Mouse (Mus musculus) heart, postnatal 0 days (tissue): Measurements from ENCODE around the gene BC048403. TPM values are rescaled to one million over a fixed set of nuclear protein-coding genes. Genes with fewer than 3 reads are reported as not detected.

Experiments used
- ATAC-seq: fragments of 200-750 bp; cut with Nextera tagmentation; 2 replicates; pipeline ENCODE4 v1.8.0; 2017; ENCODE audit warnings: low read depth, moderate number of reproducible peaks, moderate library complexity; ENCODE audit not compliant: insufficient read depth
- DNase-seq: peaks from one replicate; pipeline ENCODE4 v3.0.0-alpha.2; 2016; ENCODE audit warnings: low spot score
- H3K27ac ChIP-seq: fragments of 300-500 bp; sonication (generic); 2 replicates; pipeline ENCODE4 v1.5.1; 2014; ENCODE audit warnings: low read depth, mild to moderate bottlenecking
- H3K27me3 ChIP-seq: fragments of 300-500 bp; sonication (generic); 2 replicates; pipeline ENCODE4 v1.6.1; 2014; ENCODE audit warnings: low read length, mixed read lengths; ENCODE audit not compliant: control insufficient read depth, insufficient read depth
- H3K36me3 ChIP-seq: fragments of 300-500 bp; sonication (generic); replicated peaks from 2 replicates; pipeline ENCODE4 v1.6.1; 2014; ENCODE audit warnings: low read length, mixed read lengths; ENCODE audit not compliant: control insufficient read depth, insufficient read depth
- H3K4me1 ChIP-seq: fragments of 300-500 bp; sonication (generic); 2 replicates; pipeline ENCODE4 v1.6.1; 2014; ENCODE audit warnings: antibody characterized with exemption; ENCODE audit not compliant: control insufficient read depth, insufficient read depth
- H3K4me2 ChIP-seq: fragments of 300-500 bp; sonication (generic); 2 replicates; pipeline ENCODE4 v1.6.1; 2014; ENCODE audit warnings: low read depth, mild to moderate bottlenecking, low read length, moderate library complexity
- H3K4me3 ChIP-seq: fragments of 300-500 bp; sonication (generic); 2 replicates; pipeline ENCODE4 v1.5.1; 2014; ENCODE audit warnings: low read depth, low read length
- H3K9ac ChIP-seq: fragments of 300-500 bp; sonication (generic); replicated peaks from 2 replicates; pipeline ENCODE4 v1.6.1; 2014; ENCODE audit warnings: low read depth, low read length, mixed read lengths
- H3K9me3 ChIP-seq: fragments of 300-500 bp; sonication (generic); replicated peaks from 2 replicates; pipeline ENCODE4 v1.6.1; 2016; ENCODE audit warnings: low read length; ENCODE audit not compliant: control insufficient read depth
- CTCF ChIP-seq: IDR thresholded peaks from 2 replicates; pipeline ENCODE4 v1.5.1; 2016; ENCODE audit warnings: antibody characterized with exemption, control low read depth, low read depth
- EP300 ChIP-seq: IDR thresholded peaks from 2 replicates; pipeline ENCODE4 v1.6.1; 2016; ENCODE audit warnings: antibody characterized with exemption, low read depth
- WGBS: fragments of 180-500 bp; shearing (Covaris S2); extraction: QIAGEN DNeasy Blood & Tissue Kit; methylation state at CpG from one replicate; pipeline ENCODE4 v1.1.7; 2014; 5-methylcytosine and 5-hydroxymethylcytosine counted together
- polyA plus RNA-seq: library from polyadenylated mRNA; unstranded; fragments of >200 nt; fragmentation: Nextera tagmentation; extraction: Ambion mirVana; gene quantifications from 2 replicates; pipeline ENCODE4 v1.2.1, GENCODE M21; 2015
- total RNA-seq: library from RNA; depleted of rRNA; stranded (reverse); fragments of >200 nt; gene quantifications from 2 replicates; pipeline ENCODE4 v1.2.3, GENCODE M21; 2014; ENCODE audit warnings: low replicate concordance; rRNA removed

The BC048403 gene
- 1.5 and 1.7 TPM in 2 replicates for total RNA-seq
- 1.1 and 1.2 TPM in 2 replicates for polyA plus RNA-seq

- Histone ChIP-seq H3K4me1 (0 out of 2 replicates have a peak, but pooled peaks cover 8% of the 10 kb centered on the region), H3K4me2 (peak within 1 kb of the TSS; percentile 100), H3K9me3 (no peaks in the 10 kb centered on the region), H3K27ac (no peak within 1 kb of the TSS), H3K27me3 (no peaks in the 10 kb centered on the region), H3K4me3 (peak within 1 kb of the TSS; percentile 90), H3K9ac (peak within 1 kb of the TSS; percentile 74), H3K36me3 (no peaks in the 10 kb centered on the region)
- DNase-seq (peak; percentile 71), ATAC-seq (peak; percentile 89)
- TF ChIP-seq CTCF (no peak), EP300 (no peak)
- WGBS = under 1% methylated on average over 67 of the region's 68 CpGs
These were observed at the start of gene BC048403 for GRCm38 (mm10) chr10:121739548-121740505. TSS of gene BC048403 (plus strand) at chr10:121739937.

- Histone ChIP-seq H3K27ac (no peak overlapping the region), H3K9ac (no peak overlapping the region), H3K36me3 (no peaks in the 10 kb centered on the region), H3K4me3 (peak overlapping the region; percentile 29), H3K27me3 (no peaks in the 10 kb centered on the region), H3K4me2 (peak overlapping the region; percentile 46), H3K9me3 (no peaks in the 10 kb centered on the region), H3K4me1 (no peaks in the 10 kb centered on the region)
- DNase-seq (no peak), ATAC-seq (no peak; the same call in 1 of the 2 replicates)
- TF ChIP-seq EP300 (no peak), CTCF (no peak)
- 38% methylated on average over 18 of the region's 18 CpGs for WGBS
These were observed 46.7 kb upstream of the BC048403 start for GRCm38 (mm10) chr10:121692944-121693579.

DNA sequence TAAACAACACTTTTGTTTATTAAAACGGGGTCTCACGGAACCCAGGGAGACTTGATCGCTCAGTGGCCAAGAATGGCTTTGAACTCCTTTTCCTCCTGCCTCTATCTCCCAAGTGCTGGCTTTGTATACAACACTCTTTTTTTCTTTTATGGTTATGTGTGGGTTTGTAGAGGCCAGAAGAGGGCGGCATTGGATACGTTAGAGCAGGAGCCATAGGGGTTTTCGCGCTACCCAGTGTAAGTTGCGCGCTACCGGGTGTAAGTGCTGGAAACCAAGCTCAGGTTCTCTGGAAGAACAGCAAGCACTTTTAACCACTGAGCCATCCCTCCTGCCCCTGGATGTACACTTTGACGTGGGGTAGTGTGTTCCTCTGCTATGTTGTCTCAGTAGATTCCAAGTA is 45.2 kb upstream of the BC048403 start:
- no peak for TF ChIP-seq EP300
- no peak for TF ChIP-seq CTCF
- Histone ChIP-seq H3K4me1 (no peaks in the 10 kb centered on the region), H3K4me2 (no peak overlapping the region), H3K27ac (no peak overlapping the region), H3K9me3 (no peaks in the 10 kb centered on the region), H3K27me3 (no peaks in the 10 kb centered on the region), H3K4me3 (no peak overlapping the region), H3K36me3 (no peaks in the 10 kb centered on the region), H3K9ac (no peak overlapping the region)
- DNase-seq (no peak), ATAC-seq (no peak)
- 83% methylated on average over 11 of the region's 11 CpGs for WGBS

DNA sequence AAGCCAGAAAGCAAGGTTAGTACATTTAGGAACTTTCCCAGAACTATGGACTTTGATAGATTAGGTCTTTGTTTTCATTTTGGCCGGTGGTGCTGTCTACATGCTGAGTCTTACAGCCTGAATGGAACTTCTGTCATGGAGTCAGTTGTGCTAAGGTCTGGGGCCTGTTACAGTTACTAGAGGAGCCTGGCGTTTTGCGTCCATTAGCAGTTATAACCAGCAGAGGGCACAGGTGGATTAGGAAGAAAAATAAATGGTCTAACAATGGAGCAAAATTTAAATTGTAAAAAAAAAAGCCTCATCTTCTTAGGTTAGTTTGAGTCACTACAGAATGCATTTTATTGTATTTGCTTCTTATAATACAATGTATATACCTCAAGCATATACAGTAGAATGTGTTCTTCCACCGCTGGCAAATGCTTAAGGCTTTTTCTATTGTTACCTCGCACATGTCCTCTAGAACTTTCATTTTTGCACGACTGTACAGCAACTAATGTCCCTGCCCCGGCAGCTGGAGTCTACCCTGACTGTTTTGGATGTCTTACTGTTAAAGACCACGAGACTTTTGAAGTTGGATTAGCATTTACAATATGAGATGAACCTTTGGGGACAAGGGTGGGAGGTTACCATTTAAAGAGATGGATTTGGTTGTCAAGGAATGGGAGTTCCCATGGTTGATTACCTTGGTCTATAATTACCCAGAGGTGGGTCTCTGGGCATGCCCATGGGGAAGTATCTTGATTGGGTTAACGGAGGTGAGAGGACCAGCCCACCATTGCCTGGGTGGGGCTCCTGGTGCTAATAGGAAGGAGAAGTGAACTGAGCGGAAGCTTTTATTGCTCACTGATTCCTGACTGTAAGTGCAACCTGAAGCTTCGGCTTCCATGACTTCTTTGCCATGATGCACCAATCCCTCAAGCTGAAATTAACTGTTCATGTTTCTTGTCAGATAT is 38.2 kb upstream of the BC048403 start:
- DNase-seq (peak; percentile 64), ATAC-seq (no peak)
- H3K4me3 ChIP-seq = no peak overlapping the region
- no peak overlapping the region for H3K4me2 ChIP-seq
- H3K9ac ChIP-seq = no peak overlapping the region
- no peaks in the 10 kb centered on the region for H3K36me3 ChIP-seq
- no peak overlapping the region for H3K27ac ChIP-seq
- no peaks in the 10 kb centered on the region for H3K9me3 ChIP-seq
- H3K27me3 ChIP-seq = no peaks in the 10 kb centered on the region
- TF ChIP-seq EP300 = no peak
- TF ChIP-seq CTCF = peak; percentile 78
- WGBS = 50% methylated on average over 11 of the region's 11 CpGs
- no peaks in the 10 kb centered on the region for H3K4me1 ChIP-seq

GRCm38 (mm10) chr10:121703619-121704018 is 36.1 kb upstream of the BC048403 start:
- Histone ChIP-seq H3K27ac (no peak overlapping the region), H3K27me3 (no peaks in the 10 kb centered on the region), H3K4me3 (no peak overlapping the region), H3K4me2 (no peak overlapping the region), H3K9me3 (no peaks in the 10 kb centered on the region), H3K4me1 (no peaks in the 10 kb centered on the region), H3K9ac (no peak overlapping the region), H3K36me3 (no peaks in the 10 kb centered on the region)
- ATAC-seq (peak; percentile 20; the same call in 1 of the 2 replicates), DNase-seq (no peak)
- 58% methylated on average over 6 of the region's 6 CpGs for WGBS
- TF ChIP-seq CTCF (no peak), EP300 (no peak)
